Mouse (Mus musculus) kidney, adult 2 months (tissue): ENCODE measurements around the gene Slc37a1. TPM values are rescaled to one million over a fixed set of nuclear protein-coding genes. Genes with fewer than 3 reads are reported as not detected.

Experiments
- DNase-seq: peaks from one replicate; pipeline ENCODE4 v3.0.0; 2021
- H3K27ac ChIP-seq: fragments of 200-500 bp; 2 replicates; pipeline ENCODE4 v1.5.1; 2012; ENCODE audit warnings: low read depth, low read length, control low read depth, inconsistent platforms; ENCODE audit not compliant: insufficient read depth
- H3K27me3 ChIP-seq: fragments of 200-500 bp; replicated peaks from 2 replicates; pipeline ENCODE4 v1.6.1; 2012; ENCODE audit warnings: mild to moderate bottlenecking, moderate library complexity, low read length, inconsistent platforms; ENCODE audit not compliant: control insufficient read depth, insufficient read depth
- H3K36me3 ChIP-seq: fragments of 200-500 bp; 2 replicates; pipeline ENCODE4 v1.6.1; 2012; ENCODE audit warnings: mild to moderate bottlenecking, moderate library complexity, low read length, inconsistent platforms; ENCODE audit not compliant: control insufficient read depth, insufficient read depth
- H3K4me1 ChIP-seq: fragments of 200-500 bp; 2 replicates; pipeline ENCODE4 v1.6.1; 2011; ENCODE audit warnings: low read length; ENCODE audit not compliant: control insufficient read depth, insufficient read depth
- H3K4me3 ChIP-seq: fragments of 200-500 bp; 2 replicates; pipeline ENCODE4 v1.5.1; 2011; ENCODE audit warnings: mild to moderate bottlenecking, low read depth, low read length, control low read depth; ENCODE audit not compliant: insufficient read depth
- CTCF ChIP-seq: fragments of 200-500 bp; conservative IDR thresholded peaks from 2 replicates; pipeline ENCODE4 v1.5.1; 2011; ENCODE audit warnings: low read depth, mild to moderate bottlenecking, control low read depth, low read length, moderate library complexity, mixed read lengths; ENCODE audit not compliant: insufficient read depth, insufficient read length
- POLR2A ChIP-seq: fragments of 200-500 bp; IDR thresholded peaks from one replicate; pipeline ENCODE4 v1.6.1; 2011; ENCODE audit warnings: low read depth, low read length, control low read depth
- WGBS: fragments of 180-500 bp; shearing (Covaris S2); methylation state at CpG from one replicate; pipeline ENCODE4 v1.1.7; 2018; 5-methylcytosine and 5-hydroxymethylcytosine counted together
- polyA plus RNA-seq: library from polyadenylated mRNA; depleted of rRNA; stranded (reverse); fragments of >200 nt; gene quantifications from 2 replicates; pipeline ENCODE4 v1.2.3, GENCODE M21; 2012

Slc37a1 gene
- polyA plus RNA-seq, 1 experiment, result 6.5 TPM

DNA sequence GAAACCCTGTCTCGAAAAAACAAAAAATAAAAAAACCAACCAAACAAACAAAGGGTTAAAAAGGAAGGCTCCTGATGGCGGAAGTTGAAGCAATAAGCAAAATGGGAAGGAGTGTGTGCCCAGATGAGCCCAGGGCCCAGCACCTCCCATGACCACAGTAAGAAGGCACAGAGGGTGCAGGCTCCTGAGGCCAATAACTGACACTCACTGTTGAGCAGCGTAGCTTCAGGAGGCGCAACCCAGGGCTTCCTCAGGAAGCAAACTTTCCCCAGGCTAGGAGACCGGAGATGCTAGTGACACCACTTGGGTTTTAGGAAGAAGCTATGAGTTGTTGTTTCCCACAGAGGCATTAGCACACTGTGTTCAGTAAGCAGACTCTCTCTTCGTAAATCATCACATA is 4.3 kb downstream of the Slc37a1 start:
- TF ChIP-seq CTCF, result no peak
- TF ChIP-seq POLR2A, result no peak
- Histone ChIP-seq H3K4me3 (no peak overlapping the region), H3K27ac (no peak overlapping the region), H3K4me1 (no peaks in the 10 kb centered on the region), H3K27me3 (no peaks in the 10 kb centered on the region), H3K36me3 (no peaks in the 10 kb centered on the region)
- DNase-seq, result peak; percentile 53
- 60% methylated on average over 6 of the region's 6 CpGs for WGBS

DNA sequence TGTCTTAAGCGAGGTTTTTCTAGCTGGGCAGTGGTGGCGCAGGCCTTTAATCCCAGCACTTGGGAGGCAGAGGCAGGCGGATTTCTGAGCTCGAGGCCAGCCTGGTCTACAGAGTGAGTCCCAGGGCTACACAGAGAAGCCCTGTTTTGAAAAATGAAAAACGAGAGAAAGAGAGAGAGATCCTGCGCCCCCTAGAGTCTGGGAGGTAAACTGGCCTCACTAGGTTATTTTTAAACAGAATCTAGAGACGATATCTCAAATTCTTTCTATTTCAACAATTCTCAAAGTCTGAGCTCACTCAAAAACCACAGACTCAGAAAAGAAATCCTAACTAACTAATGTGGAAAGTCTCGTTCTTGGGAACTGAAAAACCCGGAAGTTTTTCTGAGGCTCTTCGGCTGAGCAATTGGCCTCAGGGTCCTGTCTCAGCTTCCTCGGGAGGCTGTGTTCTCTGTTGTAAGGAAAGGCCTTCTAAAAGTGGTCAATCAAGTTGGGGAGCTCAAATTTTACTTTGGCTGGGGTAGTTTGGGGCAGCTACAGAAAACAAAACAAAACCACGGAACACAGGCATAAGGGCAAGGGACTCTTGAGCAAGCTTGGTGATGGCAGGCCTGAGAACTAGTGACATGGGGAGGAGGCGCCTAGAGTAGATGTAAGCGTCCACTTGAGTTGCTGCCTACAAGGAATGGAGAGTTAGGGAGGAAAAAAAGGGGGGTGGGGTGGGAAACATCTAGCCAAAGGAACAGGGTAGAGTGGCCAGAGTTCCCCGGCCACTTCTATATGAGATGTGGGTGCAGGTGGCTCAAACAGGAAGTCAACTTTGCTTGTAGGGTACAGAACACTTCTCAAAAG is 8.0 kb downstream of the Slc37a1 start:
- Histone ChIP-seq H3K27ac (no peak overlapping the region), H3K27me3 (no peaks in the 10 kb centered on the region), H3K4me1 (no peaks in the 10 kb centered on the region), H3K36me3 (no peaks in the 10 kb centered on the region), H3K4me3 (no peak overlapping the region)
- WGBS, result 82% methylated on average over 15 of the region's 15 CpGs
- 0 out of 2 replicates have a peak, but pooled peaks have one; percentile 13 for TF ChIP-seq CTCF
- no peak for TF ChIP-seq POLR2A
- no peak for DNase-seq

DNA sequence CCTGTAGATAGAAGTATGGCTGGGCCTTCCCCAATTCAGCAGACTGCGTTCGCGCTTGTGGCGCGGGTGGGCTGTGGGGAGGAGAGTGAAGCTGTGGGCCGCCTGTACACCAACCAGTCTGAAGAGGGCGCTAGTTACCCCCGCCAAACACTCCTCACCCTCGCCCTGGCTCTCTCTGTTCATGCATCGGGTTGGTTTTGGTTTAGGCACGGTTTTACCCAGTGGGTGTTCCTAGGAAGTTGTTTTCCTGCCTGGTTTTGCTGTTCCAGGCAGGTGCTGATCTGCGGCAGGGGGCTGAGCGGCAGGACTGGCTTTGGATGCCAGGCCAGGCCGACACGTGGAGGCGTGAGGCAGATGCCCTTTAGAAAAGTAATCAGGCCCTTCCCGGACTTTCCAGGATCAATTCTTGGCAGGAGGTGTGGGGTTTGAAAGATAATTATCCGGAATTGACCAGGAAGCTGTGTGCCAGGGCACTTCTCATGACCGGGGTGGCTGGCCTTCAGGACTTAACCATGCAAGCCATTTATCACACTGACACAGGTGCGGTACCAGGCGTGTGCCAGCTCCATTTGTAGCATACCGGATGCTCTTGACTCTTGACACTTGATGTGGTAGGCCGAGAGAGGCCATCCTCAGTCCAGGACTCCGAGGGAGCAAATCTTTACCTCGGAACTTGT is 8.8 kb downstream of the Slc37a1 start:
- H3K36me3 ChIP-seq, result no peaks in the 10 kb centered on the region
- no peak for DNase-seq
- no peak overlapping the region for H3K27ac ChIP-seq
- H3K4me3 ChIP-seq, result peak overlapping the region; percentile 54
- H3K4me1 ChIP-seq, result no peaks in the 10 kb centered on the region
- WGBS, result 59% methylated on average over 25 of the region's 25 CpGs
- no peaks in the 10 kb centered on the region for H3K27me3 ChIP-seq
- TF ChIP-seq CTCF (peak; percentile 45), POLR2A (no peak)

DNA sequence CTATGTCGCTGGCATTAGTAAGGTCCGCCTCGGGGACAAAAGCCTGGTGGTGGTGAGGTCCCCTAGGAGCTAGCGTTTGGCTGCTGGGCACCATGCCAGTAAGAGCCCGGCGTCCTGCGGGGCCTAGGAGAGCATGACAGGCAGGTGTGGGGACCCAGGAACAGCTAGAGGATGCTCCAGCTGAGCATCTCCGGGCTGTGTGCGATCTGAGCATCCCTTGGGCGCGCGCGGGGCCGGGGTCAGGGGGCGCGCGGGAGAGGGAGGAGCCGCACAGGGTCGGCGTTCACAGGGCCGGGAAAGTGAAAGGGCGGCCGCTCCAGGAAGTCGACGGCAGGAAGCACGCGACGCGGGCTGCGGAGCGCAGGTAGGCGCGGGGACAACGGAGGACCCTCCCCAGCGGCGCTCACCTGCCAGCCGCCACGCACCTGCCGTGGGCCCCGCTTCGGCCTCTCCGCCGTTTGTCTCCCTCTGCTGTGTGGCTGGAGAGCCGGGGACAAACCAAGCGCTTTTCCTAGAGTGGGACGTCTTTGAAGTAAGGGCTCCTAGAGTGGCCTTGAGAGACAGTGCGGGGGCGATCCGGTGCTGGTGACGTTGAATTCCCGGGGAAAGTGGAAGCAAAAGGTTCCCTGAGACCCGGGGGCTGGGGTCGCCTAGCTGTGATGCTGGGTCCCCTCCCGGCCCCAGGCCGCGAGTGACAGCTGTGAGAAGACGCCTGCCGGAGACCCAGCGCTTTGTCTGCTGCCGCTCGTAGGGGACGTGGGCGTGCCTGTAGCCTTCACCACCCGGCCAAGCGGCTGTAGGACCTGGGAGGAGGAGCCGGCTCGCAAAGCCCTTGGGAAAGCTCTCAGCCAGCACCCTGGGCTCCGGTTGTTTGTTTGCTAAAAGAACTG is 9.5 kb downstream of the Slc37a1 start:
- no peaks in the 10 kb centered on the region for H3K36me3 ChIP-seq
- TF ChIP-seq POLR2A, result no peak
- no peak for TF ChIP-seq CTCF
- no peaks in the 10 kb centered on the region for H3K4me1 ChIP-seq
- no peak overlapping the region for H3K27ac ChIP-seq
- peak overlapping the region; percentile 54 for H3K4me3 ChIP-seq
- peak; percentile 84 for DNase-seq
- 2% methylated on average over 68 of the region's 68 CpGs for WGBS
- H3K27me3 ChIP-seq, result no peaks in the 10 kb centered on the region

DNA sequence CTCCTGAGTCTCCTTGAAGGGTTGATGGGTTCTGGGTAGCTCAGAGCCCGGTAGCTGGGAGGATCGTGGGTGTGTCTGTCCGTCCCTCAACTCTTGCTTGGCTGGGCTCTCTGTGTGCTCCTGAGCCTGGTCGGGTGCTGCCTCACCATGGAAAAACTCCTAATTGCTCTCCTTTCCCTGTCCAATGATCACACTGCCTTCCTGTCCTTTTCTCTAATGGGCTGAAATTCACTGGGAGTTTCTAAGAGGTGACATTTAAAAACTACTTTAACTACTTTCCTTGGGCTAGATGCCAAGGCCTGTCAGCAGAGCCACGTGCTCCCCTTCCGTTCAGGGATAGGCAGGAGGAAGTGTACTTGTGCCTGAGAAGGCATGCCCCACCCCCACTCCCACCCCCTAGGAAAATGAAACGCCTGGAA is 10.9 kb downstream of the Slc37a1 start:
- WGBS, result 2% methylated on average over 7 of the region's 7 CpGs
- no peak overlapping the region for H3K4me3 ChIP-seq
- peak; percentile 88 for DNase-seq
- TF ChIP-seq POLR2A (no peak), CTCF (peak; percentile 41; the same call in 1 of the 2 replicates)
- no peaks in the 10 kb centered on the region for H3K36me3 ChIP-seq
- H3K27me3 ChIP-seq, result no peaks in the 10 kb centered on the region
- H3K27ac ChIP-seq, result no peak overlapping the region
- H3K4me1 ChIP-seq, result no peaks in the 10 kb centered on the region

DNA sequence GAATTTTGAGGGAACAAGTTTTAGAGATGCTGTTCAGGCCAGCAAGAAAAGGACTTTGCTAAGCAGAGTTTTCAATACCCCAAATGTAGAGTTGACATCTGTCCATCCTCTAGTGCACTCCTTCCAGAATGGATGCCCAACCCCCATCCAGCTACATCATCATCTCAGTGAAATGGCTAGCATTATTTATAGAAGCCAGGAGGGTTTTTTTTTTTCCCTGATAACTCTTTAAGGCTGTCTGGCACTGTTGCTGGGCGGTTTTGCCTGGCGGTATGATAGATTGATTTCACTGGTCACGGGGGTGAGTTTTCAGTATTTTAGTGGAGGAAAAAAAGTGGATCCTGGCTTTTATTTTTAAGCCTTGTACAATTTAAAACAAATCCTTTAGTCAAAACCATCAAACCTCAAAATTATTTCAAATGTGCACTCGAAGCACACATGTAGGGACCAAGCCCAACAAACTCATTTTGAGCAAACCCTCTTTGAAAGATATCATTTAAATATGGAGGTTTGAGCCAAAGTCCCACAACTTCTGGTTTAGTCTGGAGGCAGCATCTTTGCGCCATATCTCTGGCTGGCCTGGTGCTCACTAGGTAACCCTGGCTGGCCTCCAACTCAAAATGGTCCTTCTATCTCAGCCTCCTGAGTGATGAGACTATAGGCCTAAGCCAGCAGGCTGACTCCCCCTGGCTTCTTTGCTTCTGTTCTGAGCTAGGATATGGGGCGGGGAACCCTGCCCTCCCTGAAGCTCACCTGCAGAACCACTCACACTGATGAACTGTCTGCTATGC is 12.0 kb downstream of the Slc37a1 start:
- no peak for TF ChIP-seq POLR2A
- TF ChIP-seq CTCF, result no peak
- H3K4me3 ChIP-seq, result no peak overlapping the region
- H3K27ac ChIP-seq, result no peak overlapping the region
- H3K27me3 ChIP-seq, result no peaks in the 10 kb centered on the region
- 85% methylated on average over 6 of the region's 6 CpGs for whole genome bisulfite sequencing
- DNase-seq, result no peak
- H3K36me3 ChIP-seq, result no peaks in the 10 kb centered on the region
- no peaks in the 10 kb centered on the region for H3K4me1 ChIP-seq
